Mouse (Mus musculus) c-Kit-positive CD71-negative TER-119-negative erythroid progenitor cells, embryonic 14.5 days (primary cell): ENCODE data around the gene Ndufb4.

Experiments used
- DNase-seq: peaks from one replicate; pipeline ENCODE4 v3.0.0-alpha.2; 2013; ENCODE audit warnings: low read depth

Ndufb4 gene

DNA sequence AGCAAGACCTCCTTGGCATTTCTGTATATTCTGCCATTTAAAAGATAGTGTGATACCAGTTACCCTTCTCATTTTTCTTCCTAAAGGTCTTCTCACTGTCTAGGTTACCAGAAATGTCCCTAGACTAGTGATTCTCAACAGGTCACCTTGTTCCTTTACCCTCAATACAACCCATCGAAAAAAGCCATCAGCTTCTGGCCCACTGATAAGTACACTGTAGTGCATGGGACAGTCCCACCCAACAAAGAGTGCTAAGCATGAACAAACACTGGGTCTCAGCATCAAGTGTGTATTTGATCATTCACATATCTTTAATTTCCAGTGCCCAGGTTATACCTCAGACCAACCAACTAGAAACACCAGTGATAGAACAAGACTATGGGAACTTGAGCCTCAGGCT is 19.2 kb downstream of the Ndufb4 start:
- DNase-seq = no peak

DNA sequence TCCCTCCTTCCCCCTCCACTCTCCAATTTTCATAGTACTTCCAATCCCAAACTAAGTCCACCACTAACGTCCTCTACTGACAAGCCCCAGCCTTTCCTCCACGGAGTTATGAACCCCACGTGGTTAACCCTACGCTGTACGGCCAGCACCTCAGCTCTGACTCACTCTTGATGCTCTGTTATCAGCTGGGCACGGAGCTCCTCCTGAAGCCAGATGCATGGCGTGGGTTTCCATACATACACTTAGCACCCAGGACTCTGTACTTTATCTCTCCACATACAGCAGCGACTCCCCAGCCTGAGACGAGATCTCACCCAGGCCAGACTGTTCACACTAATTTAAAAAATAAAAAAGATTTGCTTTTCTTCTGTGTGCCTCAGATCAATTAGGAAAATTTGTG is 19.7 kb downstream of the Ndufb4 start:
- no peak for DNase-seq

DNA sequence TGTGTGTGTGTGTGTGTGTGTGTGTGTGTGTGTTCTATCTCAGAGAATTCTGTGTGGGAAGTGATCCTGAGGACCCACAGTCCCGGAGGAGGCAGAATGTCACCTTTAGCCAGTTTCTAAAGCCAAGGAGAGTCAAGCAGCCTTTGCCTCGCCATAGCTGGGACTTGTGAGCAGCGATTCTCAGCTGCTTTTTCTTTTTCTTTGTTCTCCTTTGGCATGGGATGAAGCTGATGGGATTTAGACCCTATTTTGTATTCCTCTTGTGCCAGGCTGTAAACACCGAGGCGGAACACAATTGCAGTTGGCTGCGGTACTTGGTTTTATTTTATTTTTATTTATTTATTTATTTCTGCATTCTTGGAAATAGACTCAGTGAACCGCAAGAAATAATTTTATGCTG is 25.2 kb downstream of the Ndufb4 start:
- DNase-seq = no peak

DNA sequence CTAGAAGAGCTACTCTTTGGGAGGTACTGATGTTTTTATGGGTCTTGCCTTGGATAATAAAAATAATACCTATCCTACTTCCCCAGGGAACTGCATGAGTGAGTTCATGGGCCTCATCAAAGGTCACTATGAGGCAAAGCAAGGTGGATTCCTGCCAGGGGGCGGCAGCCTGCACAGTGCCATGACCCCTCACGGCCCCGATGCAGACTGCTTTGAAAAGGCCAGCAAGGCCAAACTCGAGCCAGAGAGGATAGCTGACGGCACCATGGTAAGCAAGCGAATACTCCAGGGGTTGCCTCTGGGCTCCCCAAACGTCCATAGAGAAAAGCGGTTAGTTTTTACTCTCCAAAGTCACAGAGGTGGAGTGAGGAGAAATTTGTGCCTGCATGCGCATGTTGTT is 25.9 kb downstream of the Ndufb4 start:
- DNase-seq = no peak

DNA sequence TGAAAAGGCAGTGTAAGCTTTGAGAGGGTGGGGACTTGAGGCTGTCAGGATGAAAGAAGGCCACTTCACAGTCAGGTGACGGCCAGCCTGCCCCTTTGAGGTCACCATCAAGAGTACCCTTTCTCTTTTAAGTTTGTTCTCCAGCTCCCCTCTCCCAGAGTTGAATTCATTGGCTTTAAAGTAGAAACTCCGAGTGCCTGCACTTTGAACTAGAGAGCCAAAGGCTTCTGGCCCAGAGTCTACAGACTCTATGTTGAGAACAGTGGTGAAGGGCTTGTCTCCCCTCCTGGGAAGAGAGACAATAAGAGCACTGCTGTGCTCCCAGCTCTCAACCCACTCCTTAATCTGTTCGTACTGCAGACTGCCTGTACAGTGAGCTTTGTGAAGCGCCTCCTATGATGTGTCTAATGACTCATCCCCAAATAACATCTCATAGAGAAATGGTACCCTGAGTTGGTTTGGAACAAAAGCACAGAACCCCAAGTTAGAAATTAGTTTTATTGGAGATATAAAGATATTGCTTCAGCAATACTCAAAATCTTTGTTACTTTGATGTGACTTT is 27.8 kb downstream of the Ndufb4 start:
- no peak for DNase-seq

DNA sequence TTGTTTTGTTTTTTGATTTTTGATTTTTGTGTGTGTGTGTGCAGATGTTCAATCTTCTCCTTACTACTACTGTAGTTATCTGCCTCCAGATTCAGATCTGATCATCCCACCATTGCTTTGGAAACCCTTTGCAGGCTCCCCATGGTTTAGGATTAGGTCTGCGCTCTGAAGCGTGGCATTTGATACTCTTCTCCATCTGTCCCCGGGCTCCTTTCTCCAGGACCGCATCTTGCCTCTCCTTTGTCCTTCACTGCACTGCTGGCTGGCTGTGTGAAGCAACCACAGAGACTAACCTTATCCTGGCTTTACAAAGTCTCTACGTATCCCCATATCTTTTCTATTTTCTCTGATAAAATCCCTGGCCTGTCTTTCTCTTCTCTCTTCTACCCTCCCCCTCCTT is 31.3 kb downstream of the Ndufb4 start:
- no peak for DNase-seq

DNA sequence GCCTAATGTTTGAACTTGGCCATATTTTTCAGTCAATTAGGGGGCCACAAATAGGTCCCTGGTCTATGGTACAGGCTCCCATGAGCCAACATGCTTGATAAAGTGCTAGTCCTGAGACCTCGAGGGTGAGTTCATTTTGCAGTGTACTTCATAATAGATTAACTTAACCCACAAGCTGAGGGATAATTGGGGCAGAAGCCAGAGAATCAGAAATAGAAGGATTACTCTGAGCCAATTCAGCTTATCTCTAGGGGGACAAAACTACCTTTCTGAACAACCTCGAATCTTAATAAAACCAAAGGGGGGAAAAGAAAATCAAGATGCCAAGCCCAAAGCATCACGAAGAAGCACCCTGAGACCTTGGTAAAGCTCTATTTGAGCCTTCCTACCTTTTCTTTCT is 31.9 kb downstream of the Ndufb4 start:
- DNase-seq = no peak

DNA sequence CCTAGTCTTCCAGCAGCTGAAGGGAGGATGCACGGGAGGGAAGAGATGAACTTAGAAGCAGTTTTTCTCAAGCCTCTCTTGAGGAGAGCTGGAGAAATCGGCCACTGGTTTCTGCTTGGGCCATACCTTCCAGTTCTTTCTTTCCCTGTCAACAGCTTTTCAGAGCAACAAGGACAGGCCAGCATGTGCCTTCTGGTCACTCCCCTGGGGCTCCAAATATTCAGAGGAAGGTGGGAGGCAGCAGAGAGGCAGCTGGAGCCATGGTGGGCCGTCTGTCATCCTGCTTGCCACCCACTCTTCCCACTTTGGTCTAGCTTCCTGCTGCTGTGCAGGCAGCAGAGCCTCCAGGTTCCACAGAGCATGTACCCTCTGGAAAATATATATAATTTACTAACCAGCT is 36.6 kb downstream of the Ndufb4 start:
- no peak for DNase-seq

DNA sequence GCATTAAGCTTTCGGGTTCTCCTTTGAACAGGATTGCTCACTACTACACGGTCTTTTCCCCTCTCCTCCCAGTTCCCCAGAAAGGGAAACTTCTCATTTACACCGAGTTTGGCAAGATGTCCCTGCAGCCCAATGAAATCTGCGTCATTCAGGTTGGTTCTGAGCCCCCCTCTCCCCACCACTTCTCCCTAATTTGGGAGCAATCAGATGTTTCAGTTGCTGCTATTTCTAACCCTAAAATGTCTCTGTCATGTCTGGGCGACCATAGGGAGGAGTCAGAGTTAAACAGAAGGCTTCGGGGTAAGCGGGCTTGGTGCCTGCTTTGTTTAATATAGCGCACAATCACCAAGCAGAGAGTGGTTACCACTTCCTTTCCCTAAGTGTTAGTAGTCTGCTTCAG is 38.1 kb downstream of the Ndufb4 start:
- no peak for DNase-seq

DNA sequence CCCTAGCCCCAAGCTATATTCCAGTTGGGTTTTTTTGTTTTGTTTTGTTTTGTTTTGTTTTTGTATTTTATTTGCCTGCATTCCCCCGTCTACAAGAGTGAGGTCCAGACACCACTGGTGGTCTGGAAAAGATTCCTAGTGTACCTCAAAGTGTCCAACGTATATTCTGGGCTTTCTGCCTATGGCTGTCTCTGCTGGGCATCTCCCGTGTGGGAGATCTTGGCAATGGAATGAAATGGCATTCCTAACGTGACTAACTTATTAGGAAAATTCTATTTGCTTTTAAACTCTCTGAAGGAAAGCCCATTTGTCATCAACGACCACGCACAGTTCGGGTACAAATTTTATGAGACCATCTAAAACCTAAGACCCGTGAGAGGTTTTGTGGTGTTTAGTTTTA is 38.8 kb downstream of the Ndufb4 start:
- DNase-seq = no peak

DNA sequence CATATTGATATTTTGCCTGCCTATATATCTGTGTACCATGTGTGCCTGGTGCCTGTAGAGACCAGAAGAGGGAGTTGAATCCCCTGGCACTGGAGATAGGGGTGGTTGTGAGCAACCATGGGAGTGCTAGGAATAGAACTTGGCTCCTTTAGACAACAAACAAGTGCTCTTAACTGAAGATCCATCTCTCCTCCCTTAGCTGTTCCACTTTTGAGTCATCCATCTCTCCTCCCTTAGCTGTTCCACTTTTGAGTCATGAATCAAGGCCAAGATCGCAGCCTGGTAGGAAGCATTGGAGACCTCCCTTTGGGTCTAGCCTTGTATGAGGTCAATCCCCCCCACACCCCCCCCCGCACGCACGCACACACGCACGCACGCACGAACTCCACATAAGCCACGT is 39.7 kb downstream of the Ndufb4 start:
- DNase-seq = no peak

DNA sequence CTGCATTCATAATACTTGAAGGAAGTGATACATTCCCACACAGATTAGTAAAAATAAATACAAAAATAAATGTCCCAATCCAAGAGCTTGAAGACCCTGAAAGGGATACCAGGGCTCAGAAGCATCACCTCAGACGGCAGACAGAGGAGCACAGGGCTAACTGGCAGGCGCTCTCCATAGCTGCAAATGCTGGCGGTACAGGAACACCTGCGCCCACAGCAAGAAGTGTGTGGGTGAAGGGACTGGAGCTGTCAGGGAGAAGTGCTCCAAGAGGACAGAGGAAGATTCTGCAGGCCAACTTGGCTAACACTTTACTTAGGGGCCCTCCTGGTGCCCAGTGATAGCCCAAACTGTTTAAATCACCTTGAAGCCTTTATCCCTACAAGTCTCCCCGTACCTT is 42.2 kb downstream of the Ndufb4 start:
- no peak for DNase-seq

DNA sequence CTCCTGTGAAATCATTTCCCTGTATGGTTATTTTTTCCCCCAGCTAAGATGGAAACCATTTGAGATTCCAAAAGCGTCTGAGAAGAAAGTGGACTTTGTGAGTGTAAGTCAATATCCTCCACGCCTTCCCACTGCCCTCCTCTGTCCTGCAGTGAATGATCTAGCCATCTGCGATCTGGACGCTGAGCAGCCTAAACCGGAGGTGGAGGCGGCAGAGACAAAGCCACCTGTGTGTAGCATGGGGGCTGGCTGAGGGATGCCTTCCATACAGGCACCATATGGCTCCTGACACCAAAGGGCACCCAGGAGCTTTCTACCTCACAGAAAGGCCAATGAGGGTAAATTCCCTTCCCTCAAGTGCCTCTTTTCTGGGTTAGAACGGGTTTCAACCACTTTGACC is 43.2 kb downstream of the Ndufb4 start:
- no peak for DNase-seq

DNA sequence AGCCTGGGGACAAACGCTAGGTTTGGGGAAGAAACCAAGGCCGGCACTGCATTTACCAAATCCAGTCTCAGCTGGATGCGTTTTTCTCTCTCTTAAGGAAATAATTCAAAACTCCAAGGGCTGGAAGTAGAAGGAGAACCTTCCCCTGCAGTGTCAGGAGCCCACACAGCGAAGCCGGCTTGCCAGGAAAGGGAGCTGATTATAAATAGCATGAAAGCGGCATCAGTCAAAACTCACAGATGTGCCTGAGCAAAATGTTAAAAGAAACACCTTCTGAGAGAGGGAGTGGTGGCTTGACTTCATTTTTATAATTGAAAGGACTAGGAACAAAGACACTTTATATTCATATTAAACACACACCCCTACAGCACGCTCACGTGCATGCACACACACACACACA is 43.9 kb downstream of the Ndufb4 start:
- DNase-seq = no peak

DNA sequence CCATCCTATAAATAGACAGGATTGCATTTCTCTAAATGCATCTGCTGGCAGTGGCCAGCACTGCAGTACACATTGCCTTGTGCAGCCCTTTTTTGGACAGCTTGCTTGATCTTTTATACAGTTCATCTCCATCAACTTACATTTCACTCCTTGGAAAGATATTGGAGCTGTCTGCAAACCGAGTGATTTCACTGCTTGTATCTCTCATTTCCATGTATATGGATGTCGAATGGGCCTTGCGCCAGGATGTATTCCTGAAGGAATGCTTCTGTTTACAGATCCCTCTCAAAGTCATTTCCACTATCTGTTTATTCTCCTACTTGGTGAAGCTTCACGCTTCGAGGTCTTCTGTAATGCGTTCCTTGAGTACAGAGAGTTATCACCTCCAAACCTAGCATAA is 50.0 kb downstream of the Ndufb4 start:
- no peak for DNase-seq

DNA sequence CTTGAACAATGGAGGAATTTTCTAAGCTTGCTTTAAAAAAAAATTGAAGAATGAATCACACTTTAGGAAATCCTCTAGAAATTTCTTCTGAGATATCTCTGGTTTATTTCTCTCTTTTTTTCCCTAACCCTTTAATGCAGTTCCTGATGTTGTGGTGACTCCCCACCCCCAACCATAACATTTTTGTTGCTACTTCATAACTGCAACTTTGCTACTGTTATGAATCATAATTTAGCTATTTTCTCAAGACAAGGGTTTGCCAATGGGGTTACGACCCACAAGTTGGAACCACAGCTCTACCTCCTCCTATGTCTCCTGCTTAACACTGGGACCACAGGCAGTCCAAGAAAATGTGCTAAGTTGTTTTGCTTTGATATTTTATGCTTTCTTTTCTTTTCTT is 50.8 kb downstream of the Ndufb4 start:
- no peak for DNase-seq

DNA sequence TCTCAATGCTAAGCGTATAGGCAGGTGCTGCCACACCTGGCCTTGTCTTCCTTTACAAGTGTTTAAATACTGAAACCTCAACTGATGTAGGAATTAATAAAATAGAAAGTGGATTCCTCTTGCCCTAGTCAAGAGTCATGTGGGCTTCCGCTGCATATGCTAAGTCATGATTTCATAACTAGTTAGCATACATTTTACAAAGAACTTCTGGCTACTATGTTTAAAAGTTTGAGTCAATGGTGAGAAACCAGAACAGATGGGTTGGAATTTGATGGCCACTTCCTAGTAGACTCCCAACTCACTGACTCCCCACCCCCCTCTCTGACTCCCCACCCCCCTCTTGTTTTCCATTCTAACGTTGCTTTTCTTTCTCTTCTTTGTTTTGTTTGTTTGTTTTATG is 54.9 kb downstream of the Ndufb4 start:
- no peak for DNase-seq

DNA sequence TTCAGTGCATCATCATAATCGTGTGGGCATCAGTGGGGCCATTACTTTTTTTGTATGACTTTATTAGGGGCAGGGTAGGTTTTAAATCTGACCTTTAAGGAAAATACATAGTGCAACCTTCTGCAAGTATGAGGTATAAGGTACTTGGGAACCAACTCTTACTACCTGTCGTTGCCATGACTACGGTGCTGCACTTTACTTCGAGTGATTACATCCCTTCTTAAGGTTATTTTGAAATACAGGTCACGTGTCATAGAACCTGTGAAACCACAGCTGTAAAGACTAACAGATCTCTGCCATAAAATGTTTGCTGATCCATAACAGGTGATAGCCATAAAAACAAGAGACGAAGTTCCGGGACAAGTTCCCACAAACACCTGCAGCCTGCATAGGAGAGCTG is 55.8 kb downstream of the Ndufb4 start:
- no peak for DNase-seq

DNA sequence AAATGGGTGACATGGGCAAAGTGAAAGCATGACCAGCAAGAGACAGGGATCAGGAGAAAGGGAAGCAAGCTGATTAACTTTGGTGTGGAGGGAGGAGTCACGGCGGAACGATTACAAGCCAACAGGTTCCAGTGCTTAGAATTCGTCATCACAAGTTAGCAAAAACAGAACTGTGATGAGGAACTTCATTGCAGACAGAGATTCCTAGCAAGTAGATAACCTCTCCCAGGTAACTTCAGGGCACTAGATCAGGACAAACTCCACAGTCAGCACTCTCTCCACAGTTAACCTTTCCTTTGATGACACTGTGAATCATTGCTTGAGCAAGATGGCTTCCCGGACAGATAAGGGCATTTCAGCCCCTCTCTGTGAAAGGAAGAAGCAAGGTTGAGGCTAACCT is 56.8 kb downstream of the Ndufb4 start:
- DNase-seq = no peak
